Mouse (Mus musculus): ENCODE data around the gene Tmem200b. TPM values are rescaled to one million over a fixed set of nuclear protein-coding genes. Genes with fewer than 3 reads are reported as not detected.

Tmem200b gene
- not detected for polyA plus RNA-seq (2017; shearing (Covaris generic))

DNA sequence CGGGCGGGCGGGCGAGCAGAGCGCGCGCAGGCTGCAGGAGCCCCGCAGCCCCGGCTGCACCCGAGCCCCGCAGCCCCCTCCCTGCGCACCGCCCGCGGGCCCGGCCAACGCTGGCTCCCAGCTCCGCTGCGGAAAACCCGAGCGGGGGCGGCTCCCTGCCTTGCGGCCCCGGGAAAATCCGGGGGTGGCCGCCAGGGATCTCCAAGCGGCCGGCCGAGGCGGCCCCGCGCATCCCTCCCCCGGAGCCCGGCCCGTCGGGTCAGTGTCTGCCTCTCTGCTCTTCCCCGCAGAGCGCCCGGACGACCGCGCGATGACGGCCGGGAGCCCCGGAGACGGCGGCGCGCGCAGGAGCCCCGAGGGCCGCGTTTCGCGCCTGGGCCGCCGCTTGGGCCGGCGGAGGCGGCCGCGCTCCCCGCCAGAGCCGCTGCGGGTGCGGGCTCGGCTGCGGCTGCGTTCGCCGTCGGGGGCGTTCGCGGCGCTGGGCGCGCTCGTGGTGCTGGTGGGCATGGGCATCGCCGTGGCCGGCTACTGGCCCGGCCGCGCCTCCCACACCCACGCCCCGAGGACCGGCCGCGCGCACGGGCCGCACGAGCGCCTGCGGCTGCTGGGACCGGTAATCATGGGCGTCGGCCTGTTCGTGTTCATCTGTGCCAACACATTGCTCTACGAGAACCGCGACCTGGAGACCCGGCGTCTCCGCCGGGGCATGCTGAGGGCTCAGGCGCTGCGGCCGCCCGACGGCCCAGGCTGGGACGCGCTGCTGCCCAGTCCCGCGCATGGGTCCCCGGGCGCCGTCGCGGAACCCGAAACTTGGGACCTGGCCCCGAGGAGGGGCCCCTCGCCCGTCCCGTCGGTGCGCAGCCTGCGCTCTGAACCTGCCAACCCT, at the start of gene Tmem200b:
Gene Tmem200b (plus strand): TSS at position 311 of the 886 bp plus-strand sequence.

DNA sequence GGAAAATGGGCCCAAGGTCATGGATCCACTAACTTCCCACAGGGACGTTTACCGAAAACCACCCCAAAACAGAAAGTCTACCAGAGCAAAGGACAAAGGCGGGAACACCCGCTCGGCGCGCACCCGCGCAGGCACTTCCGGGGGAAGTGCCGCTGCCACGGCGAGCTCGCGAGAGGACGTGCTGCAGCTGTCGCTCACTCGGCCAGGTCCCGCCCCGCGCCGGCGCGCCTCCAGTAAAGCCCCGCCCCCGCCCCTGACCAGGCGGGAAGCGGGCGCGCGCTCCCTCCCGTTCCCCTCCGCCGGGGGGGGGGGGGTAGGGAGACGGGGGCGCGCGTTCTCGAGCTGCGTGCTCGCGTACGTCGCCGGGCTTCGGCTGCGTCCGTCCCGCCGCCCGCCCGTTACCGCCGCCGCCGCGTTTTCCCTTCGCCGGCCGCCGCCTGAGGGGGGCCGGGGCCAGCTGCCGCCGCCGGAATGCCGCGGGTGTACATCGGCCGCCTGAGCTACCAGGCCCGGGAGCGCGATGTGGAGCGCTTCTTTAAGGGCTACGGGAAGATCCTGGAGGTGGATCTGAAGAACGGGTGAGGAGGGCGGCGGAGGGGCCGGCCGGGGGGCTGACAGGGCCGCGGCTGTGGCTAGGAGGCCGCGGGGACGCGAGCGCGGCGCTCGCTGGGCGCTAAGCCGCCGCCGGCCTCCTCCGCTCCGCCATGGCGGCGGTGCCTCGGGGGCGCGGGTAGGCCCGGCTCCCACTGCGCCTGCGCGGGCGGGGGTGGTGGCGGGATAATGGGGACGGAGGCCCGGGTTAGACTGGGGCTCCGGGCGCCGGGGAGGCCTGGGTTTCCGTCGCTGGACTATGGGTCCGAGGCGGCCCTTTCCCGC, 48.0 kb upstream of the Tmem200b start, which contains the start of gene Srsf4:
Gene Srsf4 (plus strand): TSS at position 325 of the 876 bp plus-strand sequence.

Other genes starting within 250 kb of the Tmem200b start
- not detected for gene Ptpru, start 83.5 kb upstream of the Tmem200b start, polyA plus RNA-seq (2017; shearing (Covaris generic))
- 32.3 TPM for gene Mecr, start 78.3 kb upstream of the Tmem200b start, polyA plus RNA-seq (2017; shearing (Covaris generic))
- 33.3 TPM for gene Srsf4, start 48.2 kb upstream of the Tmem200b start, polyA plus RNA-seq (2017; shearing (Covaris generic))
- gene Gm10300, start 152.9 kb downstream of the Tmem200b start, polyA plus RNA-seq (2017; shearing (Covaris generic)) = not detected
- gene Epb41, start 153.6 kb downstream of the Tmem200b start, polyA plus RNA-seq (2017; shearing (Covaris generic)) = 94.9 TPM
- gene Oprd1, start 222.7 kb downstream of the Tmem200b start, polyA plus RNA-seq (2017; shearing (Covaris generic)) = 0.07 TPM

Data from inflammation-experienced regulatory T-cells, adult 16 weeks (primary cell).